Mouse (Mus musculus) thymus, postnatal 36 days (tissue): ENCODE measurements around the gene Matn4.

Experiments used
- DNase-seq, 2 experiments: peaks; one replicate each; pipeline ENCODE4 v3.0.0; 2022; ENCODE audit warnings: mixed read lengths in 2 of 2

The Matn4 gene

DNA sequence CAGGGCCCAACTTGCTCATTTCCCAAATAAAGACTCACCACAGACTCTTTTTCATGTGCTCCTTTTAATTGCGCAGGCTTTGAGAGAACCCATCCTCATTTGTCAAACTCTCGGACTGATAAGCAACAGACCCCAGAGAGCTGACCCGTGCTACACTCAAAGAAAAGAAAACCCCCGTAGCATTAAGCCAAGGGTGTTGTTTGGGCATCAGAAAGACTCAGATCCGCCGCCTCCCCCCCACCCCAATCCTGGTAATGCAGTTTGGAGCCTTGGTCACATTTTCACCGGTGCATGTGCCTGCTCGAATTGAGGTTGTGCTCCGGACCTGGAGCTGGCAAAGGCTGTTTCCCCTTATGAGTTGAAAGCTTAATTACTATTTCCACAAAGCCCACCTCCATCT is at the start of gene Matn4:
TSS of gene Matn4 (minus strand) at position 101 of the 400 bp plus-strand sequence.
- no peak for DNase-seq

DNA sequence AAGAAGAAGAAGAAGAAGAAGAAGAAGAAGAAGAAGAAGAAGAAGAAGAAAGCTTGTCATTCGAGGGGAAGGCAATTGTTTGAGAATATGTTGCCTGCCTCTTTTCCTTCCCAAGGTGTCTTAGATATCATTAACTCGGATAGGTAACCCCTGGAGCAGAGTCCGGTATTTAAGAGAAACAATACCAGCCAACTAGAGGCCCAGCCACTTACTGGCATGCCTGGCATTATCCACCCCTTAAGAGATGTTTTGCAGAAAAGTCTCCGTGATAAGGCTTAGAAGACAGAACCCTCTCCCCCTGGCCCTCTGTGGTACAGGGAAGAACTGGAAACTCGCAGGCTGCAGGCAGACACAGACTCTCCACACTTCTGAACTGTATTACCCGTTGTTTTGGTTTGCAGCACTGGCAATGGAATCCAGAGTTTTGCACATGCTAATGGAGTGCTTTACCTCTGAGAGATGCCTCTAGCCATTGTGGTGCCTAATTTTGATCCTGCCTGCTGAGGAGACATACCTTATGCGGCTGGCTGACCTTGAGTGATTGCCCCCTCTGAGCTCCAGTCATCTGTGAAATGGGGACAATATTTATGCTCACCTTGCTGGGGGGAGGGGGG is 49.0 kb upstream of the Matn4 start:
- DNase-seq = no peak

DNA sequence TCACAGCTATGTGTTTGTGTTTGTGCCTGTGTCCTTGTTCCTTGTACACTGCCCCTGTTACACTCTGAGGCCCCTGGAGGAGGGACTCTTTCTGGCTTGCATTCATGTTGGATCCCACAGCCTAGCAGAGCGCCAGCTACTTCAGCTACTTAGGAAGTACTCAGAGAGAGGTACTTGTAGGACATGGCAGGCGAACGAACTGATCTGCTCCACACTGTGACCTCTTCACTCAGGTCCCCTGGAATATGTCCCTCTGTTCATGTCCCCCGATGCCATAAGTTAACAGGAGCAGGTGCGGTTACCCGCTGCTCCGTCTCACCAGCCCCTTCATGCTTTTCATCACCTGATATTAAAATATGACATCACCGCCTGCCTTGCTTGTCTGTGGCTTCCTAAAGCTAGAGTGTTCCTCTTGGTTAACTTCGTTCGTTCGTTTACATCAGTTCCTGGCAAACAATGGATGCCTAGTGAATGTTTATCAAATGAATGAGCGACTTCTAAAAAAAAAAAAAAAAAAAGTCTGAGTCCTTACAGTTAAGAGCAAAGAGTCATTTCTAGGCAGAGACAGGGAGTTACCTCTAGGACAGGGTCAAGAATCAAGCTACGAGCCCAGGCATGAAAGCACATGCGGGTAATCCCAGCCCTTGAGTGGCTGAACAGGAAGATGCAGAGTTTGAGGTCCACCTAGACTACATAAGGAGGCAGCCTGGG is 48.2 kb upstream of the Matn4 start:
- no peak for DNase-seq

DNA sequence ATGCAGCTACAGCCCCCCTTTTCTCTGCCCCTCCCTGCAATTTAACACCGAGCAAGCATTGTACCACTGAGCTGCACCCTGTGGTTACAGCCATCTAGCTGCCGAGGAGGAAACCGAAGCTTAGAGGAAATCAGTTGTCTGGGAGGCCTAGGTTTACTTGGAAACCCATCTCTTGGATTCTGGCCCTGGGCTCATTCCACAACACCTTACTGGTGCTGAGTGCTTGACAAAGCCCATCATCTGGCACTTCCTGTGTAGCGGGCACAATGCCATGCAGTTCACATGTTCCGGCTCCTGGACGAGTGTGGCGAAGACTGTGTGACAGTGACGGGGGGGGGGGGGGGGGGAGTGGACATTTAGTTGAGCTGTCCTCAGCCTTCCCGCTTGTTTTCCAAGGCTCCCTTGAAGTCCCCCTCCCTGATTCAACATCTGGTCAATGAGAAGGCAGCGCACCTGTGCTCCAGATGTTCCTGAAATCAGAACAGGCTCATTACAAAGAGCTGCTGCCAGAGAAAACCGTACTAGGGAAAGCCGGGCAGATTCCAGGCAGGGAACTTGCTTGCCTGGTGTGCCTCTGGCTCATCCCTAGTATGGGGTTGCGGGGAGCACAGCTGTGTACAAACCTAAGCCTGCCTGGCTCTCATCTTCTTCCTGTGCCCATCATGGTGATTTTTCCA is 47.2 kb upstream of the Matn4 start:
- DNase-seq = no peak

DNA sequence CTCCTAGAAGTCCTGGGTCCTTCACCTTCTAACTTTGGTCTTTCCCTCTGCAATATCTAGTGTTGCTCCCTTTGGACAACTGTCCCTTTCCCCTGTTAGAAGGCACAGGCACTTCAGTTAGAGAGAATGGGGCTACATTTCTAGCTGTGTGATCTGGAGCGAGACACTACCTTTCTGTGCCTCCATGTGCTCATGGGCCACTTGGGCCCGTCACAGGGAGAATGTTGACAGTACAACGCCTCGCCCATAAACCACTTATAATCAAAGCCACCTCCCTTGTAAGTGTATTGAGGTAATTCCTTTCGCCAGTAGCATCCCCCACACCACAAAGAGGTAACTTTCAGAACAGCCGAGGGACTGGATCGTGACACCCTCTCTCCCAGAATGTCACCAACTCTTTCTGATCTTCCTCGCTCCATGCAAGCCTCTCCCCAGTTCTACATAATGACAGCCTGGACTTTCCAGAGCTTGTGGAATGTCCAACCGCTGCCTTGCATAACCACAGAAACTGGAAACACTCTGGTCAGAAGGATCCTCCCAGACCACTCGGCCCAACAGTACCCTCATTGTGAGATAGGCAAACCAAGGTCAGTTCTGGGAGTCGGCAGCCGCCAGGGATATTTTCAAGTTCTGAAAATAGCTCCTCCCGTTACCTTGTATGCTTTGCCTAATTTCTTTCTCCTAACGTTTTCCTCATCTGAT is 44.5 kb upstream of the Matn4 start:
- no peak for DNase-seq

DNA sequence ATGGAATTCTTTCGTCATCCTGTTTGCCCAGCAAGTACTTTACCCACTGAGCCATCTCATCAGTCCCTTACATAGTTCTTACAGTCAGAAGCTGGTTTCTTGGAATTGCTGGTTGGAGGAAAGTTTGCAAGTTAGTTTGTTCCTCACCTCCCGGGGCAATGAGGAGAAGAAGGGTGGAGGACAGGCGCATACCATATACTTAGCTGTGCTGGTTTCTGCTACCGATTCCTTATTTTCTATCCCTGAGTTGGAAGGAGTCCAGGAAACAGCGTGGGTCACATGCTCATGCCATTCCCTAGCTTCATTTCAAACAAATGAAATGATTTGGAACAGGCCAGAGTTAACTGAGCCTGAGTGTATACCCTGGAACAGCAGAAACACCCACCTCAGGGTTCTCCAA is 44.0 kb upstream of the Matn4 start:
- DNase-seq = no peak

DNA sequence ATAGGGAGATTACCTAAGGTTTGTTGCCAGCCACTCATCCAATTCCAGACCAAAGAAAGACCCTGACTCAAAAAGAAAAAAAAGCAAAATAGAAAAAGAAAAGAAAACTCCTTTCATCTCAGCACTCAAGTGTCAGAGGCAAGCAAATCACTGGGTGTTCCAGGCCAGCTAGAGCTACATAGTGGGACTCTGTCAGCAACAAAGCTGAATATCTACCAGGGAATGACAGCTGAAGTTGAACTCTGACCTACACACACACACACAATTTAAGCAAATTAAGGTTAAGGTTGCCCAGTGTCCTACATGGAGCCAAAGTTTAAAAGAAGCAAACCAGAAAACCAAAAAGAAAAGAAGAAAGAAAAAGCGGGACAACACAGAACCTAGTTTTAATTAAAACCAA is 43.2 kb upstream of the Matn4 start:
- DNase-seq = no peak

DNA sequence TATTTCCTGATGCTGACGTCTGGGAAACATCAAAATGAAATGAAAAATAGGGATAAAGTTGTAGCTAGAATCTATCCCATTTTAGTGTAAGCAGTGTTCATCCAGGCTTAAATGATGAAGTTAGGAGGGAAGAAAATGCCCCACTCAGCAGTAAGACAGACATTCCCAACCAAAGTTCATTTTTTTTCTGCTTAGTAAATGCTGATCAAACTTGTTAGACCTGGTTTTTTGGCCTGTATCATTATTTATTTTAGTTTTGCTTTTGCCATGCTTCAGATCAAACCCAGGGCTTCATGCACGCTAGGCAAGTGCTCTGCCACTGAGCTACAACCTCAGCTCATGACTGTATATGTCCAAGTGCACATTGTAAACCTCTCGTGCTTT is 41.1 kb upstream of the Matn4 start:
- DNase-seq = no peak

DNA sequence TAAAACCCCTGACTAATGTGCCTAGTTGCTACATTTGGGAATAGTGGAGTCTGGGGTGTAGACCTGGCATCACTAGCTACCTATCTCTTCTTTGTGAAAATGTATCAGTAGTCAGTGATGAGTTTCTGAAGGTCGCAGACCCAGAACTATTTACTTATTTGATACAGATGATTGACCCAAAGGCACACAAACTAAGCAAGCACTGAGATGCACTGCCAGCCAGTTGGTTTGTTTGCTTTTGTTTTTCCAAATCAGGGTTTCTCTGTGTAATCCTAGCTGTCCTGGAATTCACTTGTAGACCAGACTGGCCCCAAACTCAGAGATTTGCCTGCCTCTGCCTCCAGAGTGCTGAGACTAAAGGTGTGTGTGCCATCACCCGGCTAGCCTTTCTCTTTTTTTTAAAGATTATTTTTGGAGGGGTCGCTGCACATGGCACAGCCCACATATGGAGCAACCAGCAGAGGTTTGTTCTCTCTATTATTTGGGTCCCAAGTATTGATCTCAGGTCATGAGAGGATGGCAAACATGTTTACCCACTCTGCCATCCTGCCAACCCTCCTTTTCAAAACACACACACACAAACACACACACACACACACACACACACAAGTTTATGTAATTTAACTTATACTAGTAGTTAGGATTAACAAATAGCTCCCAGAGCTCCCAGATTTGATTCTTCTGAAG is 40.6 kb upstream of the Matn4 start:
- no peak for DNase-seq

DNA sequence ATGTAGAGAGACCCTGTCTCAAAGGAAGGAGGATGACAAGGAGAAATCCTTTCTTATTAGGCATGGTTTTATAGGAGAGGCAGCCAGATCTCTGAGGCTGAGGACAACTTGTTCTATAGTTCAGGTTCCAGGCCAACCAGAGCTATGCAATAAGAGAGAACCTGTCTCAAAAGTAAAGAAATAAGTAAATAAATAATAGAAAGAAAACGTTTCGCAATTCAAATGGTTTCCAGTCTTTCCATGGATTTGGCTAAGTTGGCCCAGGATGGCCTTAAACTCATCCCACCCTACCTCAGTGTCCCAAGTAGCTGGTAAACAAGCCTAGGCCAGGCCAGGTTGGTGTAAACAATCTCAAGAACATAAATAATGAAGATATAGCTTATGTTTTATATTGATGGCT is 39.7 kb upstream of the Matn4 start:
- DNase-seq = no peak

DNA sequence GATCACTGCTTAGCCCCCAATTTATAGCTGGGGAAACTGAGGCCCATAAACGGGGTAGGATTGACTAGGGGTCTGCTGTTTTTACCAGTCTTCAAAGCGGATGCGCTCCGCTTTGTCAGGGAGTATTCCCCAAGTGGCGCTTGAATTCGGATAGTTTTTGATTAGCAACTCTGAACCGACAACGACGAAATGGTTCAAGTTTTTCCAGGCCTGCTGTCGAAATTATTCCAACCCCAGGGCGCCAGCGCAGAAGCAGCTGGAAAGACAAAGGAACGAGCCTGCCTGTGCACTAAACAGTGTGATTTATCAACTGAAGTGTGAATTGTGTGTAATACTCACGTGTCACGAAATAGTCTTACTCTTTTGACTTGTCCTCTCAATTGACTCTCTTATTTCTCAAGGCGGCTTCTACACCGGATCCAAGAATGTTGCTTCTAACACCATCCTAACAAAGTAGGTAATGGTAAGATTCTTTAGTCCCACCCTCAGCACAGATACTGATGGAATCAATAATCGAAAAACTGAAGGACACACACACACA is 38.6 kb upstream of the Matn4 start, which contains the start of gene Sdc4:
TSS of gene Sdc4 (minus strand) at position 428 of the 541 bp plus-strand sequence.
- DNase-seq = no peak

DNA sequence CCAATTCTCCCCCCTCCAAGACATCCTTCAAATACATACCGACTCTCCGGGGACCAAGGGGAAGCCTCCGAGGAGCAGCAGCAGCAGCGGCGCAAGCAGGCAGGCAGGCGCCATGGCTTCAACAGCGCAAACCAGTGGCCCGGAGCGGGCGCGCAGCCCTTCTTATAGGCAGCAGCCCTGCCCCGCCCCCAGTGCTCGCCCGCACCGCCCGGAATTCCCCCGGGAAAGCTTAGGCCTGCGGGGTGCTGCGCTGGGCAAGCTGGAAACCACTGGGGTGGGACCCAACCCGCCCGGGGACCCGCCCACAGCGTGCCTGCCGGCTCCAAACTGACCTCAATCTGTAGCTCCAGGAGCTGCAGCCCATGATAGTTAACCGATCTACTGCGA is 38.1 kb upstream of the Matn4 start:
- peak; percentile 57 to 68 for DNase-seq

DNA sequence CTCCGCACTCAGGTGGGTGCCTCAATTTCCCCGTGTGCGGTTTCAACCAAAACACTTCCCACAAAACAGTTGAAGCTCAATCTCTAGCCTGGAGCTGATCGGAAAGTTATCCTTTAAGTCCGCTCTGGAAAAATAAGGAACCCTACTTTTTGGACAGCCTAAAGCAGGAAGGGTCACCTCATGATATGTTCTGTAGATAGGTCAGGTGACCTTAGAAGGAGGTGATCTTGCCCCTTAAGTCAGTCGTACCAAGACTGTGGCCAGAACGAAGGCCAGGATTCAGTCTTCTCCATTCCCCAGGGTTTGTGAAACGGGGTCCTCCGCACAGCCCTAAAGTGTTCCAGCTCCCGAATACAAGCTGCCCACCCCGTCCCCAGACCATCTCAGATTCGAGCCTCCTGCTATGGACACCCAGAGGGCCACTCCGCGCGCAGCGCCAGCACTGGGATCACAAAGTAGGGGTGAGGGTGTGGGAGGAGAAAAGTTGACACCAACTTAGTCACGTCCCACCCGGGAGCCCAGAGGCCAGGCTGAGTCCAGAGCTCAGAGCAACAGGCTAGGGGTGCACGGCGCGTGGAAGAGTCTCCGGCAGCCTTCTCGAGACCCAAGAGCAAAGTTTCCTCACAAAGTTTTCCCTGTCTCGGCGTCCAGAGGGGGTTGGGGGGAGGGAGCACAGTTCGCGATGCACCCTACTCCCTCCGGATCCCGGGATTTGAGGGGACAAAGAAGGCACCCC is 37.5 kb upstream of the Matn4 start:
- DNase-seq = peak in 1 of 2 experiments; percentile 17

DNA sequence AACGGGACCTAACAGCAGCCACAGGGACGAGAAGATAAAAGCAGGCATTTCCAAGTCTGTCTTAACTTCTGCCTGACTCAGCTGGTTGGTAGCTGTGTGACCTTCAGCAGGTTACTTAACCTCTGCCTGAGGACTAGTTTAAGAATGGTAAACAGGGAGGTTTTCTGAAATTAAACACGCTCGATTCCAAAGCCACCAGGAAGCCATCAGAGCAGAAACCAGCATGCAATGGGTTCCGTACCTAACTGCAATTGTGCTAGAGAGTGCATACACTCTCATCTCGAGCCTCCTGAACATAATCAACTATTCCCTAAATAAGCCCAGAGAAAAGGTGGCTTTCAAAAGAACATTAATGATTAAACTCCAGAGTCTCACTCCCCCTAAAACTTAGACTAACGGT is 36.8 kb upstream of the Matn4 start:
- DNase-seq = no peak

DNA sequence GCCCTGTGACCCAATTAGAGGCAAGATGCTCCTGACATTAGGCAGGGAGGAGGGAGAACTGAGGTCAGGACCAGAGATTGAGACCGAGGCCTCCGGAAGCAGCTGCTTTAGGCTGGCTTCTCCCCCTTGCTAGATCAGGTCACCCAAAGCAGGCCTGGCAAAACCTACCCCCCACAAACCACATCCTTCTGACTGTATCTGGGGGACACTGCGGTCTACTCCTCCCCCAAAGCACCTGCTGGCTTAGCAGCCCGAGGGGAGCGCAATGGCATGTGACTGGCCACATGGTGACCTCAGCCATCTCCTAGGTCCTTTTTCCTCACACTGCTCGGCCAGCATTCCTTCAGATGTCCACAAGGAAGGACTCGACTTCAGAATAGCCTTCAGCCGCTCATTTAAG is 36.2 kb upstream of the Matn4 start:
- peak; percentile 57 to 72 for DNase-seq

DNA sequence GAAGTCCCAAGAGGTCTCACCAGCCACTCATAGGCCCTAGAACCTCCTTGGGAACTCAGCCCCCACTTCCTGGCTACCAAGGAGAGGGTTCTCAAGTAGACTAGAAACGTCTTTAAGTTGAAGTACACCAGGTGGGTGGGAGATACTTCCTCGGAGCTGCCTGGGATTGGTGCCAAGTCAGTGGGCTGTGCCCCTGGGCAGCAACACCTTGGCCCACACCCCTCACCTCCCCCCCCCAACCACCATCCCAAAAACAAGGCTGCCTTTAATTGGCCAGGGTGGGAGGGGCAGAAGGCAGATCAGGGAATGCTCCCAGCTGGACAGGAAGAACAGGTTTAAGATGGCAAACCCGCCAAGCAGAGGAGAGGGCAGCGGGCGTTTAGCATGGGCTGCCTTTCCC is 35.4 kb upstream of the Matn4 start:
- DNase-seq = no peak

DNA sequence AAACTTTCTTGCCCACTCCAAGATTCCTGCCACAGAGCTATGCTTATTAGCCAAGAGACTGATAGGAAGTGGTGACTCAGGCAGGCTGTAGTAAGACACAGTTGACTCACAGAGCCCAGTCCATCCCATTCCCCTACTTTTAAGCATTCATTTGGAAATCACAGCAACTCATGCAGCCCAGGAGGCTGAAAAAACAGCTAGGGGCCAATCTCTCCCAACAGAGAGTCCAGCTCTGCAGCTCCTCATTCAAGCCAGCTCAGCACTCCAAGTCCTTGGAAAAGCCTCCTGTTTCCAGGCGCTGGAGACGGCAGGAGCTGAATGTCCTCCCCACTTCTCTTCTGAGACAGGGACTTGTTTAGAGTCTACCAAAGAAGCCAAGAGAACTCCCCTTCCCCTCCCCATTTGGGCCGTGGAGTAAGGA is 34.1 kb upstream of the Matn4 start:
- no peak for DNase-seq

DNA sequence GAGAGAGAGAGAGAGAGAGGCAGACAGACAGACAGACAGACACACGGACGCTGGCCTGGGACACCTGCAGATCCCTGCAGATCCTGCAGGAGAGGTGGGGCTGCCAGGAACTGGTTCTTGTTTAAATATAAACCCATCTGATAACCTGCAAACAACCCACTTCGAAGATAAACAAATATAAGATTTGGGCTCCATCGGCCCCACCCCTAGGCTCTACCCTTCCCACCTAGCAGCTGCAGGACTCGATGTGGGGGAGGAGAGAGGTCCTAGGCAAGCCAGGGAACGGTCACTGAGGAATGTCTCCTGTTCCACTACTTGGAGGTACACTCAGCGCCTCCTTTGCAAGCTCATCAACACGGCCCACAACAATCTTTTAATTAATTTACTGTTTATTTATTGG is 33.3 kb upstream of the Matn4 start:
- no peak for DNase-seq

DNA sequence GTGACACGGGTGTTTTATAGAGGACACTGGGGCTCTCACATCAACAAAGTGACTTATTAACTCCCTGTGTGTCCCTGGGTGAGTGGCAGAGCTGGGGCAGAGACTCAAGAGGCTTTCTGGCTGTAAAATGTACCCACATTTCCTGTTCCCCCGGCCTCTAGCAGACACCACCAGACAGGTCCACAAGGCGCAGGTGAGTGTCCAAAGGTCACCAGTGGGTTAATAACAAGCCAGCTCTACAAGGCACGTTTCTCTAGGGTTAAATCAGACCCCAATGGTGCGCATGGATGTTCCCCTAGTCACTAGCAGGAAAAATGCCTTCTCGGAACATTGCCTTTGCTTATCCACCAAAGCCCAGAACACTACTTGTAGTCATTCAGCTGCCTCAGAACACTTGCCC is 32.8 kb upstream of the Matn4 start:
- DNase-seq = no peak

DNA sequence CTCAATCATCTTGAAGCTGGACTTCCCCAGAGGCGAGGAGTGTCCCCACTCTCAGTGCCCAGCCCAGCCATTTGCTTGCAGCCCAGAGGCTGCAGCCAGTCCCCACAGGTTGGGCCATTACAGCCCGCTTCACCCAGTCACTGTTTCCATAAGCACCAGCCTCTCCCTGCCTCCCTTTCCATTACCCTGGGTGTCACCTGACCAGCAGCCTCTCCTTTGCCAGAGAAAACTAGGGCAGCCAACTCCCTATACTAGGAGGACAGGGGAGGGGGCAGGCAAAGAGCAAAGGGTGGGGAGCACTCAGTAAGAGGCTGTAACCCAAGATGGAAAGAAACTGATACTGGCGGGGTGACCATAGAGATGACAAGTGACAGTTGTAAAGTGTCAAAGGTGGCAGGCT is 32.0 kb upstream of the Matn4 start:
- DNase-seq = no peak

DNA sequence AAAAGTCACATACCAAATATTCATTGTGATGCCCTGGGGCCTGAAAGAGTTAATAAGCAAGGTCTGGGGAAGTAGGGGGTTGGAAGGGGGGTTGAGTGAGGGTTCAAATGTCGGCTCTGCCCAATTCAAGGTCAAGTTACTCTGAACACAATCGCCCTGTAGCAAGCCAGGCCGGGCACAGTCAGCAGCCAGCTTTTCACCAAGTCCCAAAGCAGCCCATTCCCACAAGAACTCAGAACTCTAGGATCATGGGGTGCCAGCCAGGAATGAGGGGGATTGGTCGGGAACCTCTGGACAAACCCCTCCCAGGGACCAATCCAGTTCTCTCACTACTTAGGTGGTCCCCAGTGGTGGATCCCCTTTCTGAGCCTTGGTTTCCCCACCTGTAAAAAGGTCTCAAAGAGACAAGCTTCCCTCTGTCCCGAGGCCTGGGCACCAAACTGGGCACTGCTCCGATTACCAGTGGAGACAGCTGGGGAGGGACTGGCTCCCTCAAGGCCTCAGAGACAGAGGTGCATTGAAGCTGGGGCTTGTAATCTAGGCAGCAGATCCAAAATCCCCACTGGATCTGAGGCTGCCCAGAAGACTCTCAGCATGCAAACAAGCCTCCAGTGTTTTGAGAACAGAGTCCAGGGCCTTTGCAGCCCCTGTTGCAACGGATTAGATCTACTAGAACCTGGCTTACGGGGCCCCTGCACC is 31.4 kb upstream of the Matn4 start:
- DNase-seq = no peak
